In genomic region chr13:73467034-73467420, GRCm38 (mm10) we compare ENCODE assay signal across 8 mouse cellular contexts. TPM values are rescaled to one million over a fixed set of nuclear protein-coding genes. Genes with fewer than 3 reads are reported as not detected.
DNase-seq lines count a peak whose midpoint lies in the region; ATAC-seq lines count a peak whose summit lies in the region.

TSS of gene Lpcat1 (plus strand) at chr13:73467197.

- peak; percentile 80 for ATAC-seq in megakaryocyte, adult 5-6 weeks (ENCODE audit: poor library complexity, severe bottlenecking)

- DNase-seq in adrenal gland, adult (ENCODE audit: inconsistent age in 2 of 2, low spot score in 1 of 2), result peak; percentile 91 to 95
- peak; percentile 95 for DNase-seq in embryo, embryonic 10 days (ENCODE audit: low spot score)
- peak; percentile 91 for DNase-seq in gastrocnemius, postnatal 10 days
- DNase-seq in hindlimb bud, embryonic 11.5 days (ENCODE audit: extremely low spot score, low read depth, low spot score), result peak; percentile 52
- peak; percentile 70 to 87 for DNase-seq in left cerebral cortex, adult 8-10 months (ENCODE audit: low spot score in 2 of 2)
- DNase-seq in right cerebral cortex, adult 18-20 months, result peak; percentile 91
- DNase-seq in urinary bladder, adult 2 months (ENCODE audit: low spot score), result peak; percentile 67

RNA-seq across cellular contexts. Expression of gene Lpcat1, which starts in this region (rescaled TPM):
- 10 to 100 TPM; 10.1 to 14.8 TPM for total RNA-seq in gastrocnemius, postnatal 10 days (2021)
- 10 to 100 TPM; 41.8 to 46.2 (median 44.9) TPM for total RNA-seq in left cerebral cortex, adult 8-10 months (2022)
- total RNA-seq in megakaryocyte, adult 5-6 weeks (2015), result 12.7 and 14.9 TPM in 2 replicates
- 23.5 and 23.6 TPM in 2 replicates for total RNA-seq in megakaryocyte, adult 5-6 weeks (2017)
- 15.2 and 17.2 TPM in 2 replicates for polyA plus RNA-seq in urinary bladder, adult 2 months (2012; rRNA removed)

Comparison
In these comparisons a context has a peak if more than half of its experiments do, and no peak if none do; other contexts are left out.
1. Peak in every context shown above with its lines: DNase-seq and ATAC-seq.